Mouse (Mus musculus) adrenal gland, postnatal 25 days (tissue): ENCODE results near the gene Cyp26b1. TPM values are rescaled to one million over a fixed set of nuclear protein-coding genes. Genes with fewer than 3 reads are reported as not detected.

Source experiments
- DNase-seq: peaks from one replicate; pipeline ENCODE4 v3.0.0; 2021; ENCODE audit warnings: mixed read lengths
- total RNA-seq: library from RNA; stranded (reverse); gene quantifications from 2 replicates; pipeline ENCODE4 v1.2.3, GENCODE M21; 2021

Gene Cyp26b1
- total RNA-seq, 1 experiment from 2014 or later: 4.2 TPM

DNA sequence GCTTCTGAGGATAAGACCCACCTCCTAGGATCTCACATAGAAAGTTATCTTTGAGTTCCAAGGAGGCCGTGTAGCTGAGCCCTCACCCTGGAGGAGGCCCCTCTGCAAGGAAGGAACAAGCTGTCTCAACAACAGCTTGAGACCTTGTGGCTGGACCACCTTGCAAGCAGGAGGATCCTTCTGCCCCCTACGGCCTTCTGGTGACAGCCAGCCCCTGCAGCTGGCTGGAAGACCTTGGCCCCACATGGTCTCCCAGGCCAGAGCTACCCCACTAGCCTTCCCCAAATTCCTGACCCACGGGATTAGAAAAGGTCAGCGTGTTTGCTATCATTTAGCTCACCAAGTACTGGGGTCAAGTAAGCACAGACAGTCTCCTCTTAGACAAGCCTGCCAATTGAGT is 30.8 kb downstream of the Cyp26b1 start:
- DNase-seq: no peak

DNA sequence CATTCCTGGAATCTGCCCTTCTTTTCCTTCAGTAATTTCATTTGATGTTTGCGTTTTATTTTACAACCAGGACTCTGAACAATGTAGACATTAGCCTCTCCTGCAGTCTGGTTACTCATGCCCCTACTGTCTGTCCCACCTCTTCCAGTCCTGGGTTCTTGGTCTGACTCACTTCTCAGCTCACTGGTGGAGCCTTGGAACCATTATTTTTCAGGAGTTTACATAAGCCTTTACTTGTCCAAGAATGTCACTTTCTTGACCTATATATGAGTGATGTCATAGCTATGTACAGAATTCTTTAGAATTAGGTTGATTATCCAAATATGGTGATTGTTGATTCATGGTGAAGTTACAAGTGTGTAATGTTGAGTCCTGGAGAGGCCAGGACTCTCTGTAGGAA is 32.5 kb downstream of the Cyp26b1 start:
- DNase-seq: no peak

DNA sequence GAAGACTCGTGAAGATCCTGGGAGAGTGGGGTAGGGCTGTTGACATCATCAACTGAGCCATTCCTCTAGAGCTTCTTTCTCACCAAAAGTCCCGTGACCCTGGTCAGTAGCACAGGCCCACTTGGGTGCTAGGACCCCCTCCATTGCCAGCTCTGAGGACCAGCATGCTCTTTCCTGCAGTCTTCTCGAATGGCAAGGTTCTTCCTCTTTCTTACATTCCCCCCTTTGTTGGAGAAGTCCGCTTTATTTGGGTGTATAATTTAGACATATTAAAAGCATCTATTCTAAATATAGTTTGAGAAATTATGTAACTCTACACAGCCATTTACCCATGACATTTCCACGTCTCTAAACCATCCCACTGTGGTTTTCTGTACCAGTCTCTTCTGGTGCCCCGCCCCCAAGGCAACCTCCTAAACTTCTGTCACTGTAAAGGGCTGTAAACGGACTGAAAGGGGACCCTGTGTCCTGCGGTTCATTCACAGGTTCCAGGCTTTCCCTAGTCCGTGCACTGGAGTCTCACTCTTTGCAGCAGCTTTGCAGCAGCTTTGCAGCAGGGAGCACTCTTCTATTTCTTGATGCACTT is 43.8 kb downstream of the Cyp26b1 start:
- no peak for DNase-seq

DNA sequence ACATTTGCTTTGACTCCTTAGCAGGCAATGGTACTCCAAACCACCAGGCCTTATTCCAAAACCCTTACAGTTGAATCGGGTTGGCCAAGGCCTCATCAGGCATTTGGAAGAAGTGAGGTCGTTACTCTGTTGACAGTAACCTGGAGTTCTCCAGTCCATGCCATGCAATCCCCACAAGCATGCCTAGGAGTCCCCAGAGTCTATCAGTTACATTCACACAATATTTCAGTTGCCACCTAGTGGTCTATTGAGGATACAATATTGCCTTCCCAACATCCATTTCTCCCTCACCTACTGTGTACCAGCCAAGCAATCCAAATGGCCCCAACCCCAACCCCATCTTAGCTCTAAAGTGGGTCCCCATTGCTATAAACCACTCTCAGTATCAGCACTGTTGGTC is 48.3 kb downstream of the Cyp26b1 start:
- DNase-seq: no peak

DNA sequence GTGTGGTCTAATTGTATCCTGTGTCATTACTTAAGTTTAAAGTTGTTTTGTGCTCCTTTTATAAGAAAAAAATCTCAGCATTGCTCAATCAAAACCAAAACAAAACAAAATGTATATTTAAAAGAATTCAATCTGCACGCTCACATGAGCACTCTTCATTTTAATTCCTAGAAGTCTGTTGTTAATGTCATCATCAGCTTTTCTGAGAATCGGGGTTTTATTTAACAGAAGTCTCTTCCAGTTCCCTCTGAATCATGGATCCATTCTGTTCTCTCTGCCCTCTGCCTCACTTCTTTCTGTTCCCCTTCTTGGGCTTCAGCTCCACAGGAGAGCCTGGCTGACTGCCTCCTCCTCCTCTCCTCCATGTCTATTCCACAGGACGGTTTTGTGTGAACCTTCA is 49.3 kb downstream of the Cyp26b1 start:
- no peak for DNase-seq

DNA sequence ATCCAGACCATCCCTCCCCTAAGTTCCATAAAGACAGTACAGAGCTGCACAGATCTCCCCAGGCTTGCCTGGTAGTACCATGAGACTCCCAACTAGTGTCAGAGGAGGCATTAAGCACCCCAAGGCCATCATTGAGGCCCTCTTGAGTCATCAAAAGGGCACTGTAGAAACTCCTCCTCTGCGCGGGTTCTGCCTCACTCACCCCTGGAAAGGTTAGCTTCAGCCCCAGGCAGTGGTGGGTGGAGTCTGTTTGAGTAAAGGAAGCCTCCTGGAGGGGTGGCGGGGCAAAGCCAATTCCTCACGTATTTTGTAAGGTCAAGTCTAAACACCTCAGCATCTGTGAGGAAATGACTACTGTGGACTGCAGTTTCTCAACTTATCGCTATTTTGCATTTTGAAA is 50.2 kb downstream of the Cyp26b1 start:
- DNase-seq: peak; percentile 30

DNA sequence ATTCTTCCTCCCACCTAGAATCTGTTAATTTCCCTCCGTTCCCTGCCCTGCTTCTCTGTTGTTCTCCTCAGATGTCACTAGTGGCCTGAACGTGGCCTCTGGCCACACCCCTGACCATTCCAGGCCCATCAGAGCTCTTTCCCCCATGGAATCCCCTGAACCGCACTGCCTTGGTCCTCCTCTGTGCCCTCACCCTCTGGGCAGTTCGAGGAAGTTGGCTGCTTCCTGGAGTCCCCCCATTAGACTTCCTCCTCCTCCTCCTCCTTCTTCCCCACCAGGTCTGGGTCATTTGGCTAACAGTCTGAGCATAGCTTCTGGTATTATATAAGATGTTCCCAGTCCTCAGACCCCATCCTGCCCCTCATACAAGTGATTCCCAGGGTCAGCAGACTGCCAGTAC is 53.8 kb downstream of the Cyp26b1 start:
- no peak for DNase-seq

DNA sequence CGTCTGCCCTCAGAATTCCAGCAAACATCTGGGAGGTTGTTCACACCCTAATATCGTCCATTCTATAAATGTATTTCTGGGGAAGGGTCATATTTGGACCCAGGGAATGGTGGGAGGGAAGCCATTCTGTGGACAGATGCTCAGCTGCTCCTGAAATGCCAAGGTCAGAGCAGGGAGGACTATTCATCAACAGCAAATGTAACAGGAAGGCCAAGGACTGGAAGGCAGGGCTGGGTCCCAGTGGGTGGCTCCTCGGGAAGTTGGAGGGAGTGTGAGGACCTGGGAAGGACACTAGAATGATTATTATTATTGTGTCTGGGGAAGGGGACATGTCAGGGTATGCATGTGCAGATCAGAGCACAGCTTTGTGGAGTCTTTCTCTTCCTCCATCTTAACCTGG is 55.0 kb downstream of the Cyp26b1 start:
- peak; percentile 21 for DNase-seq

DNA sequence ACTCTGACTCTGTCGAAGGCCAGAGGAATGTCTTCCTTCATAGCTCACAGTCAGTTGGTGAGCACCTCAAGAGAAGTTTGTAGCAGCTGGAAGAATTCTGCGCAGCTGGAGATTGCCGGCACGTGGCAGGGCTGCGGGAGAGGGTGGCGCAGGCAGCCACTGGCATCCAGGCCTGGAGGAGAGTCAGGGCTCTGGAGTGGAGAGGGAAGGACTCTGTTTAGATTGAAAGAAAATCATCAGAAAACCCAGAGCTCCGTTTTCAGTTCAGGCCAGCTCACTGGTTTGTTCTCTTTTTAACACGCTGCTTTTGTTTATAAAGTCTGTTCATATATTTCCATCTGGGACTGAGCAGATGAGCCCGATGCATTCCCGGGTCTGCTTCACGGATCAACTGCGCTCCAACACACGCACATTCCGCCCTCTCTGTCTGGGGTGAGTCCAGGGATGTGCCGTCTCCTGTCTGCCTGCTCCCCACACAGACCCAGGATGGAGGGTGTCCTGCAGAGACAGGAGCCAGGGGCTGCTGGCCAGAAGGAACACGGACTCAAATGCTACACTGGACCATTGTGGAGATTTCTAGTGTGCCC is 56.0 kb downstream of the Cyp26b1 start:
- no peak for DNase-seq

DNA sequence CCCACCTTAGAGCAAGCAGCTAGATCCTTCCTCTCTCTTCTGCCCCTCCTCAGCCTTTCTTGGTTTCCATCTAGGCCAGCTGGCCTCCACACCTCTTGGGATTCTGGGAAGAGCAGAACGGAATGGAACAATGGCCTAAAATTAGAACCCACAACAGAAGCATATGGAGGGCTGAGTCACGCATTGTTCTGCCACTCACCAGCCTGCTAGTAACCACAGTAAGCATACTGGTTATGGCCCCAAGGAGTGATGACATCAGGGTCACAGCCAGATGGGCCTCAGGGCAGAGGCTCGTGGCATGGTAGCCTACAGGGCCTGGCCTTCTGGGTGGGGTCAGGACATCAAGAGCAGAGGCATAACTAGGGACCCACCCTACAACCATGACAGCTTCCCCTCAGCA is 58.8 kb downstream of the Cyp26b1 start:
- no peak for DNase-seq

DNA sequence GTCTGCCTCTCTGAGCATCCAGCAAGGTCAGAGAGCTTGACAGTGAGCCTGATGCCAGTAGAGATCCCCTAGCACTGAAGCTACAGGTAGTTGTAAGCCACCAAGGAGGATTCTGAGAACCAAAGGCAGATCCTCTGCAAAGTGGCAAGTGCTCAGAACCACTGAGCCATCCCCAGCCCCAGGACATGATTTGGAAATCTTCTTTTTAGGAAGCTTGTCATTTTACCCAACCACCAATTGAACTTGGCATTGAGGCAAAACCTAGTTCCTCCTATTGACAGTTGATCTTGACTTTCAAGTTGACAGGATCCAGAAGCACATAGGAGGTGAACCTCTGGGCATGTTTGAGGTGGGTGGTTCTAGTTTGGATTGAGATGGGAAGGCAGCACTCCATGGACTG is 63.8 kb downstream of the Cyp26b1 start:
- no peak for DNase-seq

DNA sequence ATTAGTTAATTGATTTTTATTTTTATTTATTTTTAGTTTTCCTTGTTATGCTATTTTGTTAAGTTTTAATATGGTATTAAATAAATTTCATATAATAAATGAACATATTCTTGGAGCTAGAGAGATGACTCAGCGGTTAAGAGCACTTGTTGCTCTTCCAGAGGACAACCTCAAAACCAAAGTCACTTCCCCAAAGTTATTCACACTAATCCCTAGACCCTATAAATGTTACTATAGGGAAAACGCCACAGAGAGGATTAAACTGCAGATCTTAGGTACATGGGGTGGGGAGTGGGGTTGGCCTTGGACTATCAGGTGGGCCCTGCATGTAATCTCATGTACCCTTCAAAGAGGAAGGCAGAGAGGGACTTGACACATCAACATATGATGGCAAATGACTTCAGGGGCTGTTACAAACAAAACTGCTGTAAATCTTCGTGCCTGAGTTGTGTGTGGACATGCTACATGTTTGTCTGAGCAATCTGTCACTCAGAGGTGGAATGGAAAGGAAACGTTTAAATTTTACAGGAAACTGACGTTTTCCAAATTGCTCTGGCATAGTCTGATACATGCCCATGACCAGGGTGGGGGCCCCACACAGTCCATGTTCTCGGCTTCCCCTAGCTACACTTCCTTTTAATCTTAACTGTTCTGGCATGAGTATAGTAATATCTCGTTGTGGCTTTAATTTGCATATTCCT is 68.7 kb downstream of the Cyp26b1 start:
- no peak for DNase-seq
